Mouse (Mus musculus): ENCODE measurements at regions not wholly inside any gene's neighbourhood (a gene's known extent, or its start where the extent isn't known, plus 50 kb on each side); places are given as distances from the start of the nearest gene placed in this dataset.

- WGBS = 86% methylated on average over 2 of the region's 2 CpGs
- Histone ChIP-seq H3K27me3 (no peaks in the 10 kb centered on the region), H3K36me3 (no peaks in the 10 kb centered on the region), H3K9ac (no peak overlapping the region), H3K4me2 (no peak overlapping the region), H3K4me3 (no peak overlapping the region), H3K9me3 (no peaks in the 10 kb centered on the region), H3K4me1 (peaks cover 8% of the 10 kb centered on the region), H3K27ac (no peak overlapping the region)
- ATAC-seq (ENCODE audit: insufficient number of reproducible peaks, insufficient read depth, low FRiP score, low TSS enrichment, low read depth) = no peak
Observed at GRCm38 (mm10) chr8:44343401-44343800, 591.8 kb upstream of the Fat1 start.

- no peaks in the 10 kb centered on the region for H3K9me3 ChIP-seq
- no peak overlapping the region; the same call in 1 of the 2 replicates for H3K27ac ChIP-seq
- WGBS = 32% methylated on average over 2 of the region's 2 CpGs
- ATAC-seq (ENCODE audit: insufficient number of reproducible peaks, insufficient read depth, low FRiP score, low TSS enrichment, low read depth) = no peak
- peaks cover 8% of the 10 kb centered on the region for H3K4me1 ChIP-seq
- H3K4me3 ChIP-seq = no peak overlapping the region
- no peaks in the 10 kb centered on the region for H3K36me3 ChIP-seq
- no peak overlapping the region for H3K9ac ChIP-seq
- H3K27me3 ChIP-seq = no peaks in the 10 kb centered on the region
- H3K4me2 ChIP-seq = no peak overlapping the region
Observed at GRCm38 (mm10) chr8:44343924-44344323, 591.3 kb upstream of the Fat1 start.

- Histone ChIP-seq H3K27ac (no peak overlapping the region), H3K36me3 (no peaks in the 10 kb centered on the region), H3K9ac (no peak overlapping the region), H3K27me3 (no peaks in the 10 kb centered on the region), H3K9me3 (no peaks in the 10 kb centered on the region), H3K4me3 (no peak overlapping the region), H3K4me1 (peaks cover 8% of the 10 kb centered on the region), H3K4me2 (no peak overlapping the region)
- no peak for ATAC-seq (ENCODE audit: insufficient number of reproducible peaks, insufficient read depth, low FRiP score, low TSS enrichment, low read depth)
- WGBS = 80% methylated on average over 1 of the region's 1 CpGs
Observed at GRCm38 (mm10) chr8:44347412-44347811, 587.8 kb upstream of the Fat1 start.

- Histone ChIP-seq H3K4me1 (no peaks in the 10 kb centered on the region), H3K4me2 (no peak overlapping the region), H3K9me3 (no peaks in the 10 kb centered on the region), H3K36me3 (no peaks in the 10 kb centered on the region), H3K27me3 (no peaks in the 10 kb centered on the region), H3K9ac (no peak overlapping the region), H3K4me3 (no peak overlapping the region), H3K27ac (no peak overlapping the region)
- ATAC-seq (ENCODE audit: insufficient number of reproducible peaks, insufficient read depth, low FRiP score, low TSS enrichment, low read depth) = no peak
- WGBS = 74% methylated on average over 6 of the region's 6 CpGs
Observed at GRCm38 (mm10) chr8:44373987-44374386, 561.3 kb upstream of the Fat1 start.

GRCm38 (mm10) chr8:44377731-44378130 is 557.5 kb upstream of the Fat1 start:
- WGBS = 76% methylated on average over 3 of the region's 3 CpGs
- H3K9me3 ChIP-seq = no peaks in the 10 kb centered on the region

GRCm38 (mm10) chr8:44408462-44408861 is 526.8 kb upstream of the Fat1 start:
- ATAC-seq (ENCODE audit: insufficient number of reproducible peaks, insufficient read depth, low FRiP score, low TSS enrichment, low read depth) = no peak
- 94% methylated on average over 6 of the region's 6 CpGs for WGBS
- H3K9ac ChIP-seq = no peak overlapping the region
- no peaks in the 10 kb centered on the region for H3K9me3 ChIP-seq
- no peaks in the 10 kb centered on the region for H3K27me3 ChIP-seq
- H3K4me1 ChIP-seq = no peaks in the 10 kb centered on the region
- no peak overlapping the region for H3K4me2 ChIP-seq
- H3K4me3 ChIP-seq = no peak overlapping the region
- no peak overlapping the region for H3K27ac ChIP-seq
- no peaks in the 10 kb centered on the region for H3K36me3 ChIP-seq

More at GRCm38 (mm10) chr8:44377731-44378130, 557.5 kb upstream of the Fat1 start:
- Histone ChIP-seq H3K4me1 (no peaks in the 10 kb centered on the region), H3K27ac (no peak overlapping the region), H3K27me3 (no peaks in the 10 kb centered on the region), H3K4me3 (no peak overlapping the region), H3K4me2 (no peak overlapping the region), H3K36me3 (no peaks in the 10 kb centered on the region), H3K9ac (no peak overlapping the region)
- ATAC-seq (ENCODE audit: insufficient number of reproducible peaks, insufficient read depth, low FRiP score, low TSS enrichment, low read depth) = no peak

GRCm38 (mm10) chr8:44410261-44410660 is 525.0 kb upstream of the Fat1 start:
- H3K4me1 ChIP-seq = no peaks in the 10 kb centered on the region
- H3K9me3 ChIP-seq = no peaks in the 10 kb centered on the region
- H3K36me3 ChIP-seq = no peaks in the 10 kb centered on the region
- ATAC-seq (ENCODE audit: insufficient number of reproducible peaks, insufficient read depth, low FRiP score, low TSS enrichment, low read depth) = no peak
- WGBS = 95% methylated on average over 3 of the region's 3 CpGs
- no peak overlapping the region for H3K4me2 ChIP-seq
- no peaks in the 10 kb centered on the region for H3K27me3 ChIP-seq
- H3K9ac ChIP-seq = no peak overlapping the region
- H3K4me3 ChIP-seq = no peak overlapping the region
- no peak overlapping the region for H3K27ac ChIP-seq

GRCm38 (mm10) chr8:44418003-44418402 is 517.2 kb upstream of the Fat1 start:
- whole genome bisulfite sequencing = 87% methylated on average over 8 of the region's 8 CpGs
- Histone ChIP-seq H3K36me3 (no peaks in the 10 kb centered on the region), H3K9me3 (no peaks in the 10 kb centered on the region), H3K27ac (no peak overlapping the region), H3K4me1 (no peaks in the 10 kb centered on the region), H3K9ac (no peak overlapping the region), H3K27me3 (no peaks in the 10 kb centered on the region), H3K4me2 (no peak overlapping the region), H3K4me3 (no peak overlapping the region)
- no peak for ATAC-seq (ENCODE audit: insufficient number of reproducible peaks, insufficient read depth, low FRiP score, low TSS enrichment, low read depth)

GRCm38 (mm10) chr8:44455433-44455832 is 479.8 kb upstream of the Fat1 start:
- Histone ChIP-seq H3K36me3 (no peaks in the 10 kb centered on the region), H3K4me1 (peaks cover 11% of the 10 kb centered on the region; the same call in 1 of the 2 replicates), H3K27me3 (no peaks in the 10 kb centered on the region), H3K4me2 (no peak overlapping the region), H3K9me3 (no peaks in the 10 kb centered on the region), H3K4me3 (no peak overlapping the region), H3K9ac (no peak overlapping the region), H3K27ac (no peak overlapping the region)
- no peak for ATAC-seq (ENCODE audit: insufficient number of reproducible peaks, insufficient read depth, low FRiP score, low TSS enrichment, low read depth)
- WGBS = 65% methylated on average over 3 of the region's 3 CpGs

- Histone ChIP-seq H3K27ac (no peak overlapping the region), H3K4me3 (no peak overlapping the region), H3K4me2 (no peak overlapping the region), H3K9me3 (no peaks in the 10 kb centered on the region), H3K9ac (no peak overlapping the region), H3K36me3 (no peaks in the 10 kb centered on the region), H3K27me3 (no peaks in the 10 kb centered on the region), H3K4me1 (peaks cover 11% of the 10 kb centered on the region; the same call in 1 of the 2 replicates)
- WGBS = 57% methylated on average over 7 of the region's 7 CpGs
- ATAC-seq (ENCODE audit: insufficient number of reproducible peaks, insufficient read depth, low FRiP score, low TSS enrichment, low read depth) = no peak
Observed at GRCm38 (mm10) chr8:44456336-44456735, 478.9 kb upstream of the Fat1 start.

- ATAC-seq (ENCODE audit: insufficient number of reproducible peaks, insufficient read depth, low FRiP score, low TSS enrichment, low read depth) = no peak
- Histone ChIP-seq H3K4me2 (no peak overlapping the region), H3K36me3 (no peaks in the 10 kb centered on the region), H3K9me3 (no peaks in the 10 kb centered on the region), H3K4me1 (no peaks in the 10 kb centered on the region), H3K27ac (no peak overlapping the region), H3K4me3 (no peak overlapping the region), H3K27me3 (no peaks in the 10 kb centered on the region), H3K9ac (no peak overlapping the region)
- WGBS = 69% methylated on average over 3 of the region's 3 CpGs
Observed at GRCm38 (mm10) chr8:44466409-44467078, 468.7 kb upstream of the Fat1 start.

- 59% methylated on average over 1 of the region's 1 CpGs for WGBS
- H3K9me3 ChIP-seq = no peaks in the 10 kb centered on the region
- H3K27me3 ChIP-seq = no peaks in the 10 kb centered on the region
- no peaks in the 10 kb centered on the region for H3K4me1 ChIP-seq
- H3K4me3 ChIP-seq = no peak overlapping the region
- no peak for ATAC-seq (ENCODE audit: insufficient number of reproducible peaks, insufficient read depth, low FRiP score, low TSS enrichment, low read depth)
- no peak overlapping the region for H3K27ac ChIP-seq
- no peaks in the 10 kb centered on the region for H3K36me3 ChIP-seq
- no peak overlapping the region for H3K9ac ChIP-seq
- H3K4me2 ChIP-seq = no peak overlapping the region
Observed at GRCm38 (mm10) chr8:44512876-44513275, 422.4 kb upstream of the Fat1 start.
